Mouse (Mus musculus) erythroblast, embryonic 14.5 days (primary cell): ENCODE results near the gene Tbc1d8. TPM values are rescaled to one million over a fixed set of nuclear protein-coding genes. Genes with fewer than 3 reads are reported as not detected.

Experiments
- H3K27me3 ChIP-seq: 2 replicates; pipeline ENCODE4 v1.6.1; 2012; ENCODE audit warnings: inconsistent platforms; ENCODE audit not compliant: control insufficient read depth
- H3K36me3 ChIP-seq: 2 replicates; pipeline ENCODE4 v1.6.1; 2012; ENCODE audit warnings: mild to moderate bottlenecking, inconsistent platforms; ENCODE audit not compliant: control insufficient read depth
- H3K4me1 ChIP-seq: 2 replicates; pipeline ENCODE4 v1.6.1; 2012; ENCODE audit warnings: inconsistent platforms; ENCODE audit not compliant: control insufficient read depth
- H3K4me3 ChIP-seq: replicated peaks from 2 replicates; pipeline ENCODE3; 2012; ENCODE audit warnings: moderate library complexity, mild to moderate bottlenecking, inconsistent platforms
- H3K9me3 ChIP-seq: 2 replicates; pipeline ENCODE4 v1.6.1; 2012; ENCODE audit warnings: low read length, inconsistent platforms, mixed read lengths; ENCODE audit not compliant: control insufficient read depth
- GATA1 ChIP-seq: IDR thresholded peaks from 2 replicates; pipeline ENCODE4 v1.6.1; 2012; ENCODE audit warnings: low read length, inconsistent platforms, mixed read lengths
- TAL1 ChIP-seq: IDR thresholded peaks from 3 replicates; pipeline ENCODE4 v1.6.1; 2012; ENCODE audit warnings: low read length, inconsistent platforms, mixed read lengths
- polyA plus RNA-seq: library from polyadenylated mRNA; stranded (reverse); fragments of >175 nt; gene quantifications from 2 replicates; pipeline ENCODE4 v1.2.3, GENCODE M21; 2012

The Tbc1d8 gene
- polyA plus RNA-seq, 1 experiment, result 0.01 TPM

DNA sequence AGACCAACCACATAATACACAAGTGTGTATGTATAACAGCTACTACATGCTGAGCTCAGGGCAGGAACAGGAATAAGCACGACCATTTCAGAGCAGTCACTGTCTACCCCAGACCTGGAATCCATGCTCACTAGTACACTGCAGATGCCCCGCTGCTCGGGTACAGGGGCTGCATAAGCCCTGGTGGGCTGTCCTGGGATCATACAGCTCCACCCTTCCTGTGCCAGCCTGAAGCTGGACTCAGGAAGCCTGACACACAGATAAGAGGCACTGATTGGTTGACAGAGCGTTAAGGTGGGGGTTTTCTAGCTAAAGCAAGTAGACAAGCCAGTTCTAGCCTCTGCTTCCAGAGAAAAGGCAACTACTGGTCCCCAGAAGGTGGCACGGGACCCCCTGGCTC lies 99.5 kb downstream of the Tbc1d8 start:
- peaks cover 16% of the 10 kb centered on the region for H3K4me1 ChIP-seq
- H3K36me3 ChIP-seq, result peaks cover 50% of the 10 kb centered on the region
- H3K4me3 ChIP-seq, result no peak overlapping the region
- no peaks in the 10 kb centered on the region for H3K27me3 ChIP-seq
- no peaks in the 10 kb centered on the region for H3K9me3 ChIP-seq
- TF ChIP-seq TAL1 (no peak), GATA1 (no peak)

DNA sequence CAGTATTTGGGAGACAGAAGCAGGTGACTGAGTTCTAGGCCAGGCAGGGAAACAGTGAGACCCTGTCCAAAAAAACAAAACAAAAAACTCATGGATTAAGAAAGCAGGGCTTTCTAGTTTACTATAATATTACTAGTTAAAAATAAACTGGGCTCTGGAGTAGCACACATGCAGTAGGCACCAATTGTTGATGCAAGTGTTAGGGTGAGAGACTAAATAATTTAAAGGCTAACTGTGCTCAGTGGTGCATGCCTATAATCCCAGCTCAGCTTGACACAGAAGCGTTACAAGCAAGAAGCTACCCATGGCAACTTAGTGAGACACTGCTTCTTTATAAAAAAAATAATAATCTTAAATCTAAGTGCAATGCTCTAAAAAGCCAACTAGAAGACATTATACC lies 100.0 kb downstream of the Tbc1d8 start:
- peaks cover 51% of the 10 kb centered on the region for H3K36me3 ChIP-seq

DNA sequence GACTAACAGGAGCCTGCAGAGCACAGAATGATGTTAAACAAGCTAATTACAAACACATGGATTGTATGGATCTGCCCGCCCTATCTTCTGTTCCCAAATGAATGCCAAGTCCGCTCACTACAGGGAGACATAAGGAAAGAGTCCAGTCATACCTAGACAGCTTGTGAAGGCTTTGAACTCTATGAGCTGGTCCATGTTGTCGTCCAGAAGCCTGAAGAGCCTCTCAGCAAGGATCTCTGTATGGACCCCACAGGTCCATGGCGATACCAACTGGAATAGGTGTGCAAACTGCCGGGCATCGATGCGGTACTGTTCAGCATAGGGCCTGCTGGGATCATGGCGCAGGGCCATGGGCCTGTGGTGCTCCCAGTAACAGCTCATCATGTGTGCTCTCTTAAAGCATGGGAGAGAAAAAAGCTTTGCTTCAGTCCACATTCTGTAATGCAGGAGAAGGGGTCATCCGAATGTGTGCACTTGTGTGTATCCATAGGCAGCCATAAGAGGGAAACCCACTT lies 101.8 kb downstream of the Tbc1d8 start:
- H3K4me1 ChIP-seq, result peaks cover 12% of the 10 kb centered on the region
- no peak overlapping the region for H3K4me3 ChIP-seq
- H3K36me3 ChIP-seq, result peaks cover 67% of the 10 kb centered on the region
- TF ChIP-seq GATA1 (no peak), TAL1 (no peak)
- no peaks in the 10 kb centered on the region for H3K27me3 ChIP-seq
- no peaks in the 10 kb centered on the region for H3K9me3 ChIP-seq

More for the DNA sequence above, 100.0 kb downstream of the Tbc1d8 start:
- no peaks in the 10 kb centered on the region for H3K27me3 ChIP-seq
- no peak overlapping the region for H3K4me3 ChIP-seq
- peaks cover 16% of the 10 kb centered on the region for H3K4me1 ChIP-seq
- TF ChIP-seq TAL1 (no peak), GATA1 (no peak)
- H3K9me3 ChIP-seq, result no peaks in the 10 kb centered on the region

DNA sequence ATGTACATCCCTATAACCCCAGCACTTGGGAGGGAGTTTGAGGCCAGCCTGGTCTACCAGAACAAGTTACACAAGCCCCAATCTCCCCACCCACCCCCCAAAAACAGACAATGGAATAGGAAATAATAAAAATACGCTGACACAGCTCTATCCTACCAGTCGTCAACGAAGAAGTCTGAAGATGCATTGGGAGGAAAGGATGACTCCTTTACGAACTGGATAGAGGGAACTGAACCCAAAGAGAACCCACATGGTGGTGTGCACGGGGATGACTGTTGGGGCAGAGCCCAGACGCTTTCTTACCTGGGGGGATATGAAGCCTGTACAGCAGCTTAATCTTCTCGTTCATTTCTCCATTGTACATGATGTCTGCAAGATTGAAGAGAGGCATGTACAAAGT lies 102.4 kb downstream of the Tbc1d8 start:
- Histone ChIP-seq H3K36me3 (peaks cover 70% of the 10 kb centered on the region), H3K4me3 (no peak overlapping the region), H3K4me1 (peaks cover 9% of the 10 kb centered on the region), H3K27me3 (no peaks in the 10 kb centered on the region), H3K9me3 (no peaks in the 10 kb centered on the region)
- TF ChIP-seq GATA1 (no peak), TAL1 (no peak)

DNA sequence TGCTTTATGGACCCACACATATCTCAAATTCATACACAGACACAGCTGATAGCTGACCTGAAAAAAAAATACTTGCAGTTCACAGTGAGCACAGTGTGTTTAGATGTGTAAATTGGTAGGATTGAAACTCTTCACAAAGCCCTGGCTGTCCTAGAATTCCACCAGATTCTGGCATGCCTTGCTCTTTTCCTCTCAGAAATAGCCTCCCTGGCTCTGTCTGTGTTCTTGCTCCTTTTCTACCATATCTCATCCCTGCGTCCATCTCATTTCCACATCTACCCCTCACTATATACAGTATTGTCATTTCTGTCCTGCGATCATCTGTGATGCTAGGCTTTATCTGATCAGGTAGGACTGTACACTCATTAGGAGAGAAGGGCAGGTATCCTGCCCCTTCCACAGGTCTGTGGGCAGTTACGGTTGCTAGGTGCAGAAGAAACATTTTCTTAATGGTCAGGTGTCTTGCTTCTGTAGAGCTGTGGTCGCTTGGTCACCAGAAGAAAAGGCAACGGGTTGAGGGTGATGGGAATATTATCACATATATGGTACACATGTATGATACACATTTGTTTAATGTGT lies 104.2 kb downstream of the Tbc1d8 start:
- no peak overlapping the region for H3K4me3 ChIP-seq
- no peaks in the 10 kb centered on the region for H3K27me3 ChIP-seq
- H3K4me1 ChIP-seq, result peaks cover 21% of the 10 kb centered on the region
- peaks cover 83% of the 10 kb centered on the region for H3K36me3 ChIP-seq
- no peaks in the 10 kb centered on the region for H3K9me3 ChIP-seq
- TF ChIP-seq TAL1, result no peak
- TF ChIP-seq GATA1, result no peak

DNA sequence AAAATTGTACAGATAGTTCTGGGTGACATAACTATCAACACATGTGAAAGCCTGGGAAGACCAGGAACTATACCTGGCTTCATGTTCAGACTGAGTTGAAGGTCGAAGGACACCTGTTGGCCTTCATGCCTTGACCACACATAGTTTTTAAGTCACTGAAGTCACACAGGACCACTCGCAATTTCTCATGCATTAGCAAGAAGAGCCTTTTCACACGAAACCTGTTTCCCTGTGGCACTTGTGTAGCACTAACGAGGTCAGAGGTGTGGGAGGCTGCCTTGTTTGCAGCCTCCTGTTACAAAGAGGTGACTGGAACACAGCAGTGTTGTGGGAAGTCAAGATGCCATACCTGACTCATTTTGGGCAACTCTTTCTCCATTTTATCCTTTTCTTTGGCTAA lies 105.2 kb downstream of the Tbc1d8 start:
- no peaks in the 10 kb centered on the region for H3K27me3 ChIP-seq
- peaks cover 83% of the 10 kb centered on the region for H3K36me3 ChIP-seq
- no peaks in the 10 kb centered on the region for H3K9me3 ChIP-seq
- H3K4me1 ChIP-seq, result peaks cover 25% of the 10 kb centered on the region
- TF ChIP-seq TAL1 (no peak), GATA1 (no peak)
- H3K4me3 ChIP-seq, result no peak overlapping the region

DNA sequence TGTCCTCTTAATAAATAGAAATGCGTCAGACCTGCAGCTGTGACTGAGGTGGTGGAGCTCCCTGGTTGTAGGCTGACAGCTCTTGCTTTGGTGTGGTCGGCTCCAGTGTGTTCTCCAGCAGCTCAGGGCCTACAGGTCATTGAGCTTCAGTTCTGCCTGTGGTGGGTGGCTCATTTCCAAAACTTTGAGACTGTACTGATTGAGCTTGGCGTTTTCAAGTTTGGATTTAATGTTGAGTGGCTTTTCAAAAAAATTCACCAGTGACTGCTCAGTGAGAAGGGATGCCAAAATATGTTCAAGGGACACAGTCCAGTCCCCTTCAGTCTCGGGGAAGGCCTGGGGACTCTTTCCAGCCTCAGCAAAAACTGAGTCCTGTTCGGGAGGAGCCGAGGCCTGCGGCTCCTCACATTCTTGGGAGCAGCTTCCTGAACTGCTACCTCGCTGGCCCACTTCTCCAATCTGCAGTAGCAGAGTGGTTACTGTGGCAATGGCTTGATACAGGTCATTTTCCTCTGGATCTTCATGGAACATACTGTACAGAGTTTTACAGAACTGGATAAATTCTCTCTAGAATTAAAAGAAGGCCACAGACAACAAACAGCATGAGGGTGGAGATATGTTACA lies 106.2 kb downstream of the Tbc1d8 start:
- TF ChIP-seq TAL1 (no peak), GATA1 (no peak)
- H3K4me3 ChIP-seq, result no peak overlapping the region
- H3K4me1 ChIP-seq, result peaks cover 27% of the 10 kb centered on the region
- no peaks in the 10 kb centered on the region for H3K9me3 ChIP-seq
- no peaks in the 10 kb centered on the region for H3K27me3 ChIP-seq
- H3K36me3 ChIP-seq, result peaks cover 76% of the 10 kb centered on the region

DNA sequence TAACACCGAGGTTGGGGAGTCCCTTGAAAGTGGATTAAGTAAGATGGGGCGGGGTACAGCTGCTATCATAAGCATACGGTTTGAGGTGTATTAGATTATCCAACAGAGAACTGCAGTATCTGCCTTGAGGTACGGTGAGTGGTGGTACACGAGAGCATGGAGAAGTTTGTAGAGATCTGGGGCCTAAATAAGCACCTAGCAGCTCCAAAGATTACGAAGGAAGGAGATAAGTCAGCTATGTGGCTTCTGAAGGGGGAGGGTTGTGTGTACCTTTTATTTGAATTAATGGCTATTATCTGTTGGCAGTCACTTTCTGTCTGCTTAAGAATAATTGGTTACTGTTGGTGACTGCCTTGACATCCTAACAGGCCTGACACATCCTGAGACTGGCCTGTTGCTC lies 108.1 kb downstream of the Tbc1d8 start:
- Histone ChIP-seq H3K4me3 (peak overlapping the region; percentile 12), H3K36me3 (peaks cover 65% of the 10 kb centered on the region), H3K9me3 (no peaks in the 10 kb centered on the region), H3K4me1 (peaks cover 33% of the 10 kb centered on the region), H3K27me3 (peaks cover 7% of the 10 kb centered on the region)
- TF ChIP-seq TAL1 (no peak), GATA1 (no peak)

DNA sequence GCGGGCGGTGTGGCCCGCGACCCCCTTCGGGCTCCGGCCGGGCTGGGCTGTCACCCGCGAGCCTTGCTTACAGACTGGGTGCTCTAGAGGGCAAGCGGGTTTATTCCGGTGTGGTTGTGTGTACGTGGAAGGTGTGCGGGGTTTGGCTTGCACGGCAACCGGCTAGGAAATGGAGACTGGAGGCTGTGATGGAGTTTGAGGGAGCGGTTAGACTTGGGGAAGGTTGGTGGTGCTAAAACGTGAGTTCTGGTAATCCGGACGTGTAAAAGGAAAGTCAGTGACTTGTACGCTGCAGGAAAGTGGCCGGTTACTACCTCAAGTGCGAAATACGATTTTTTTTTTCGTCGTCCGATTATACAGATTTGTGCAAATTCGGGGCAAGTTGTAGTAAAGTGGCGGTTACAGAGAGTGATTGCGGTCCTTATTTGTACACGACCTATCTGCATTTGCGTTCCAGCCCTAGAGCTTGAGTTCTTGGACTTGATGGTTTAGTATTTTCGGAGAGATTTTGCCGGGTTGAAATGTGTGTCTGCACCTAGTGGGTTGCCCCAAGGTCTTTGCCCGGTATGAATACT lies 110.2 kb downstream of the Tbc1d8 start:
- peaks cover 7% of the 10 kb centered on the region for H3K27me3 ChIP-seq
- peaks cover 34% of the 10 kb centered on the region for H3K4me1 ChIP-seq
- H3K9me3 ChIP-seq, result no peaks in the 10 kb centered on the region
- TF ChIP-seq TAL1 (no peak), GATA1 (no peak)
- H3K36me3 ChIP-seq, result peaks cover 45% of the 10 kb centered on the region
- H3K4me3 ChIP-seq, result peak overlapping the region; percentile 70
